Mouse (Mus musculus) liver, adult 2 months (tissue): ENCODE measurements around the gene Vamp9. TPM values are rescaled to one million over a fixed set of nuclear protein-coding genes. Genes with fewer than 3 reads are reported as not detected.

Experiments used
- DNase-seq: peaks from one replicate; pipeline ENCODE4 v3.0.0-alpha.2; 2011; ENCODE audit warnings: low read depth, low spot score; ENCODE audit errors: extremely low read depth
- H3K27ac ChIP-seq: fragments of 200-500 bp; replicated peaks from 2 replicates; pipeline ENCODE4 v1.5.1; 2012; ENCODE audit warnings: low read depth, mild to moderate bottlenecking, control low read depth, inconsistent platforms, low read length; ENCODE audit not compliant: insufficient read depth
- H3K27me3 ChIP-seq: fragments of 200-500 bp; 2 replicates; pipeline ENCODE4 v1.6.1; 2012; ENCODE audit warnings: mild to moderate bottlenecking, moderate library complexity, low read length, inconsistent platforms; ENCODE audit not compliant: control insufficient read depth, insufficient read depth
- H3K36me3 ChIP-seq: fragments of 200-500 bp; 2 replicates; pipeline ENCODE4 v1.6.1; 2012; ENCODE audit warnings: low read length, inconsistent platforms; ENCODE audit not compliant: control insufficient read depth, insufficient read depth
- H3K4me1 ChIP-seq: fragments of 200-500 bp; 2 replicates; pipeline ENCODE4 v1.6.1; 2011; ENCODE audit warnings: low read length; ENCODE audit not compliant: control insufficient read depth, insufficient read depth
- H3K4me3 ChIP-seq: fragments of 200-500 bp; 2 replicates; pipeline ENCODE4 v1.5.1; 2011; ENCODE audit warnings: low read depth, mild to moderate bottlenecking, control low read depth, low read length, moderate library complexity; ENCODE audit not compliant: insufficient read depth
- H3K79me2 ChIP-seq: fragments of 200-500 bp; 2 replicates; pipeline ENCODE4 v1.6.1; 2012; ENCODE audit warnings: inconsistent platforms, mild to moderate bottlenecking, low read length, moderate library complexity; ENCODE audit not compliant: control insufficient read depth, insufficient read depth
- H3K9ac ChIP-seq: fragments of 200-500 bp; 2 replicates; pipeline ENCODE4 v1.6.1; 2012; ENCODE audit warnings: low read depth, mild to moderate bottlenecking, control low read depth, inconsistent platforms, low read length
- CTCF ChIP-seq: fragments of 200-500 bp; IDR thresholded peaks from 2 replicates; pipeline ENCODE4 v1.5.1; 2011; ENCODE audit warnings: low read depth, low read length, control low read depth
- POLR2A ChIP-seq: fragments of 200-500 bp; IDR thresholded peaks from 2 replicates; pipeline ENCODE4 v1.6.1; 2011; ENCODE audit warnings: low read length, control low read depth; ENCODE audit not compliant: insufficient read depth; ENCODE audit errors: extremely low read depth
- WGBS: fragments of 180-500 bp; shearing (Covaris S2); methylation state at CpG from one replicate; pipeline ENCODE4 v1.1.7; 2018; 5-methylcytosine and 5-hydroxymethylcytosine counted together
- polyA plus RNA-seq: library from polyadenylated mRNA; depleted of rRNA; stranded (reverse); fragments of >200 nt; gene quantifications from 2 replicates; pipeline ENCODE4 v1.2.3, GENCODE M21; 2012
- total RNA-seq: library from RNA; depleted of rRNA; stranded (reverse); fragments of >200 nt; gene quantifications from 2 replicates; pipeline ENCODE4 v1.2.3, GENCODE M21; 2014

Vamp9 gene
- total and polyA plus RNA-seq, 2 experiments: not detected

DNA sequence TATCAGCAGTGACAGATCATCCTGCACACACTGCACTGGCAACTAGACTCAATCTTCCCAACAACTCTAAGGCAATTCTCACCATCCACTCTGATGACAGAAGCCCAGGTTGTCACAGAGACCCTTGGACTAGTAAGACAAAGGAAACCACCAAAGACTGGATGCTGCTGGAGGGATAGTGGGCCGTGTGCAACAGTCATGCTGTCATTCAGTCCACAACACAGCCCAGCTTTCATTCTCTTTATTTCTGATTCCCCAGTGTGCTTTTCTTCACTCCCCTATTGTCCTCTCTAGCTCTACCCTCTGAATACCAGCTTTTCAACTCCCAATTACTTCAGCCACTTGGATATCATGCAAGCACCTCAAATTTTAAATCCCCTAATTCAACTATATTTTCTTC lies 47.8 kb downstream of the Vamp9 start:
- no peak for DNase-seq
- Histone ChIP-seq H3K4me3 (no peak overlapping the region), H3K27me3 (no peaks in the 10 kb centered on the region), H3K27ac (no peak overlapping the region), H3K36me3 (peaks cover 13% of the 10 kb centered on the region), H3K9ac (no peak overlapping the region), H3K4me1 (no peaks in the 10 kb centered on the region), H3K79me2 (no peaks in the 10 kb centered on the region)
- no peak for TF ChIP-seq POLR2A
- no peak for TF ChIP-seq CTCF
- WGBS: 88% methylated on average over 1 of the region's 1 CpGs

DNA sequence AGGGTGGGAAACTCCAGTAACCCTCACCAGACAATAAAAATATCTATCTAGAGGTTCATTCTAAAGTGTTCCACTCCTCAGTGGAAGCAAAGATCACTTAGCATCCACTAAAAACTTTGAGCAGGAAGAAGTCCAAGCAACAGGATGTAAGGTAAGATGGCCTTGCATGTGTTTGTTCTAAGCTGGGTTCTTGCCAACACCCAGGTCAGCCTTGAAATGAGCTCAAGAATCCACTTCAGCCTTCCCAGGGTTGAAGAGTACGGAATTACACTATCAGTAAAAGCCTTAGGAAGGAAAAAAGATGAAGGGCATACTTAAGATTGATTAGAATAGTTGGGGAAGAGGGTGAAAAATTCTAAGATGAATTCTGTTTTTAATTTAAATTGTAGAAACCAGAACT lies 52.6 kb downstream of the Vamp9 start:
- no peak for TF ChIP-seq CTCF
- no peak for TF ChIP-seq POLR2A
- H3K27me3 ChIP-seq: no peaks in the 10 kb centered on the region
- H3K27ac ChIP-seq: no peak overlapping the region
- no peak for DNase-seq
- no peak overlapping the region for H3K9ac ChIP-seq
- H3K4me3 ChIP-seq: no peak overlapping the region
- H3K4me1 ChIP-seq: no peaks in the 10 kb centered on the region; the same call in 1 of the 2 replicates
- WGBS: 73% methylated on average over 1 of the region's 1 CpGs
- peaks cover 38% of the 10 kb centered on the region for H3K36me3 ChIP-seq
- no peaks in the 10 kb centered on the region for H3K79me2 ChIP-seq

DNA sequence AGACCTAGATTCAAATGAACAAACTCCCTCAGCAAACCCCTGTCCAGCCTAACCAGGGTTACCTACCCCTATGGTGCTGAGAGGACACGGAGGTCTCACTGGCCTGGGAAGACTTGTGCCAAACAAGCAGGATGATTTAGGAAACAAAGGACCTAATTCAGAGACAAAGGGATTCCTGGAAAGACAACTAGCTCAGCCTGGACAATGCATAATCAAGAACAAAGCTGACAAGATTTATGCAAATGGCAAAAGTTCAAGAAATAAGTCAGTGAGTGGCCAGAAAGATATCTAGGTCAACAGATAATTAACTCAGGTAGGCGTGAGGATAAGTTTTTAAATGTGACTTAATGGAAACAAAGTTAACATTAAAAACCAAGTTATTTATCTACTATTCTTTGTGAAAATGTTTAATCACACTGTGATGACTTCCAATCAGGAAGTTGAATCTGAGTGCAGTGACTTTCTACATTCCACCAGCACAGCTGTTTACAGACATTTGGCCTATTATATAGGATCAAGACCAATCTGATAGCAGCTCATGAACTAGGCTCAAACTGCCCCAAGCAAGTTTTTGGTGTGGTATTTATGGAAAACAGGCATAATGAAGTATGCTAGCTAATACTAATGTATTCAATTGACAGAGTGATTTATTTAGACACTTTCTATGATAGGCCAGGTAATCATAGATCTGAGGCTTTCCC lies 53.3 kb downstream of the Vamp9 start:
- 76% methylated on average over 2 of the region's 2 CpGs for WGBS
- TF ChIP-seq CTCF (no peak), POLR2A (no peak)
- Histone ChIP-seq H3K9ac (no peak overlapping the region), H3K27ac (no peak overlapping the region), H3K4me3 (no peak overlapping the region), H3K36me3 (peaks cover 44% of the 10 kb centered on the region), H3K79me2 (no peaks in the 10 kb centered on the region), H3K4me1 (no peaks in the 10 kb centered on the region; the same call in 1 of the 2 replicates), H3K27me3 (no peaks in the 10 kb centered on the region)
- no peak for DNase-seq

DNA sequence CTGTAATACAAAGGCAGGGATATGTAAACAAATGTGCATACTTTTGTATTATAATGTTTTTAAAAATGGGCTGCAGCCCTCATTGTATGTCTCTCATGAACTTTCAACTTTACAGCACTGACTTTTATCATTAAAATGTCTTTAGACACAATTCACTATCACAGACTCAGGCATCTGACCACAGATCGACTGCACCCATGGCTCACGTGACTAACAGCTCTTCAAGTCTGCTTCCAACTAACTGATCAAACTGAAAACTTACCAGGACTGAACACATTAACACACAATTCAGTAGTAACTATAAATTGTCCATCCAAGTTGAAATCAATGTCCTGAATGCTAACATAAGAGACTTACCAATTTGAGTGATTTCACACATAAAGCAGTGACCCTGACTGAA lies 53.9 kb downstream of the Vamp9 start:
- Histone ChIP-seq H3K4me1 (no peaks in the 10 kb centered on the region; the same call in 1 of the 2 replicates), H3K4me3 (no peak overlapping the region), H3K9ac (no peak overlapping the region), H3K79me2 (no peaks in the 10 kb centered on the region), H3K36me3 (peaks cover 47% of the 10 kb centered on the region), H3K27ac (no peak overlapping the region), H3K27me3 (no peaks in the 10 kb centered on the region)
- no peak for DNase-seq
- TF ChIP-seq POLR2A (no peak), CTCF (no peak)
- WGBS: 75% methylated on average over 2 of the region's 2 CpGs

DNA sequence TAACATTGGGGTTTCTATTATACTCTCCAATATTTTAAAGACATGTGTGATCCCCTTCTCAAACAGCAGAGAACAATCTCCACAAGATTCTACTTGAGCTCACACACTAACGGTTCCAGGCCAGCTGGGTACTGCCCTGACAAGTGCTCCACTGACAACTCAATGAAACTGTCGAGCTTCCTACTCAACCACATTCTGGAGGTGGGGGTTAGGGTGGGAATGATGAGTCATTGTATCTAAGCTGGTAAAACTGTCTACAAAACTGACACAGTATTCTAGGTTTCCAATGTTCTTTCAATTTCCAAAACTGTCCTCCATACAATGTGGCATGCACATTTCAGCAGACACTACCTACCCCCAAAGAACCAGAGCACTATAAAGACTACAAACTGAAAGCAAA lies 67.9 kb downstream of the Vamp9 start:
- H3K27me3 ChIP-seq: no peaks in the 10 kb centered on the region
- H3K36me3 ChIP-seq: peaks cover 4% of the 10 kb centered on the region
- 20% methylated on average over 2 of the region's 2 CpGs for WGBS
- peaks cover 14% of the 10 kb centered on the region for H3K4me1 ChIP-seq
- no peak overlapping the region for H3K9ac ChIP-seq
- DNase-seq: no peak
- no peak overlapping the region for H3K4me3 ChIP-seq
- H3K79me2 ChIP-seq: peaks cover 33% of the 10 kb centered on the region
- no peak overlapping the region for H3K27ac ChIP-seq
- no peak for TF ChIP-seq CTCF
- no peak for TF ChIP-seq POLR2A

DNA sequence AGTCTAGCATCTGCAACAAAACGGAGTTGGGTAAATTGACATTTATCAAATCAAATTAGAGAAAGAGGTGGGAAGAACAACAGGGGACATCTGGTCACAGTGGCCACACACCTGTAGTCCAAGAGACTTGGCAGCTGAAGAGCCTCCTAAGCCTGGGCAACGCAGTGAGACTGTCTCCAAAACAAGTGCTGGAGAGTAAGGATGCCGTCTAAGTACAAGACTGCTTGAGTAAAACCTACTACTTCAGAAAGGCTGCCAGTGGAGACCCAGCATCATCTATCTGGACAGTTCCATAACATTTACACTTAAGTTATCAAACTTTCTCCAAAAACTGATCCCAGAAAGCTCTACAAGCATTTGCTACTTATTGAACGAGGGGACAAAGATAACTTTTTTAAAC lies 69.0 kb downstream of the Vamp9 start:
- peaks cover 3% of the 10 kb centered on the region for H3K36me3 ChIP-seq
- no peak overlapping the region for H3K4me3 ChIP-seq
- no peak for TF ChIP-seq CTCF
- no peak for TF ChIP-seq POLR2A
- no peak overlapping the region for H3K9ac ChIP-seq
- H3K4me1 ChIP-seq: peaks cover 14% of the 10 kb centered on the region
- no peak for DNase-seq
- WGBS: 15% methylated on average over 4 of the region's 4 CpGs
- H3K27ac ChIP-seq: no peak overlapping the region
- peaks cover 30% of the 10 kb centered on the region for H3K79me2 ChIP-seq
- no peaks in the 10 kb centered on the region for H3K27me3 ChIP-seq
